Mouse (Mus musculus) embryonic facial prominence, embryonic 11.5 days (tissue): Measurements from ENCODE around the gene Plekhb2. TPM values are rescaled to one million over a fixed set of nuclear protein-coding genes. Genes with fewer than 3 reads are reported as not detected.

Experiments
- ATAC-seq: fragments of 200-750 bp; cut with Nextera tagmentation; replicated peaks from 2 replicates; pipeline ENCODE4 v1.8.0; 2017; ENCODE audit warnings: low read depth; ENCODE audit not compliant: insufficient number of reproducible peaks, low FRiP score, low TSS enrichment
- DNase-seq: peaks from one replicate; pipeline ENCODE4 v3.0.0-alpha.2; 2015; ENCODE audit warnings: low spot score
- H3K27ac ChIP-seq: fragments of 300-500 bp; sonication (generic); replicated peaks from 2 replicates; pipeline ENCODE4 v1.5.1; 2014; ENCODE audit warnings: mild to moderate bottlenecking, low read depth, low read length, control low read depth
- H3K27me3 ChIP-seq: fragments of 300-500 bp; sonication (generic); 2 replicates; pipeline ENCODE4 v1.6.1; 2014; ENCODE audit warnings: mild to moderate bottlenecking, low read length, moderate library complexity, mixed read lengths; ENCODE audit not compliant: control insufficient read depth, insufficient read depth
- H3K36me3 ChIP-seq: fragments of 300-500 bp; sonication (generic); replicated peaks from 2 replicates; pipeline ENCODE4 v1.6.1; 2014; ENCODE audit warnings: low read depth, mild to moderate bottlenecking, low read length, moderate library complexity, mixed read lengths; ENCODE audit not compliant: control insufficient read depth, insufficient read depth
- H3K4me1 ChIP-seq: fragments of 300-500 bp; sonication (generic); 2 replicates; pipeline ENCODE4 v1.6.1; 2014; ENCODE audit warnings: low read length, mixed read lengths; ENCODE audit not compliant: control insufficient read depth, insufficient read depth
- H3K4me2 ChIP-seq: fragments of 300-500 bp; sonication (generic); 2 replicates; pipeline ENCODE4 v1.6.1; 2014; ENCODE audit warnings: low read depth, mild to moderate bottlenecking, control low read depth, low read length, moderate library complexity
- H3K4me3 ChIP-seq: fragments of 300-500 bp; sonication (generic); 2 replicates; pipeline ENCODE4 v1.5.1; 2014; ENCODE audit warnings: low read depth, low read length, control low read depth
- H3K9ac ChIP-seq: fragments of 300-500 bp; sonication (generic); replicated peaks from 2 replicates; pipeline ENCODE4 v1.6.1; 2014; ENCODE audit warnings: mild to moderate bottlenecking, control low read depth, low read length
- H3K9me3 ChIP-seq: fragments of 300-500 bp; sonication (generic); replicated peaks from 2 replicates; pipeline ENCODE4 v1.6.1; 2016; ENCODE audit warnings: mild to moderate bottlenecking, low read length, inconsistent platforms, mixed read lengths; ENCODE audit not compliant: control insufficient read depth
- WGBS: fragments of 180-500 bp; shearing (Covaris S2); extraction: QIAGEN DNeasy Blood & Tissue Kit; methylation state at CpG from one replicate; pipeline ENCODE4 v1.1.7; 2014; 5-methylcytosine and 5-hydroxymethylcytosine counted together
- polyA plus RNA-seq: library from polyadenylated mRNA; unstranded; fragments of >200 nt; fragmentation: Nextera tagmentation; extraction: Ambion mirVana; gene quantifications from 2 replicates; pipeline ENCODE4 v1.2.1, GENCODE M21; 2014

Gene Plekhb2
- polyA plus RNA-seq, 1 experiment from 2014 or later, result 25.6 TPM

DNA sequence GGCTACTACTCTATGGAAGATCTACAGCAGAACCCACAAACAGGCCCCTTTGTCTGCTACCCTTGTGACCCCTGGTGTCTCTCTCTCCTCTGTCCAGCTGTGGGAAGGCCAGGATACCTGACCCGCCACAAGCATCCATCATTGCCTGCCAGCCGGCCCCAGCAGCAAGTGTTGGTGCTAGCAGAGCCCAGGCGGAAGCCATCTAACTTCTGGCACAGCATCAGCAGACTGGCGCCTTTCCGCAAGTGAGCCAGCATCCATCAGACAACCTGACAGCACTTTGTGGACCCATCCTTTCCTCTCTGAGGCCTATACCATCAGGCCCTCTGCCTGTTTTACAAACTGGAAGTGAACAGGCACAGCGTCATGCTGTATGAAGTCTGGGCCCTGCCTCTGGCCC is 38.2 kb upstream of the Plekhb2 start:
- Histone ChIP-seq H3K4me3 (no peak overlapping the region), H3K9ac (no peak overlapping the region), H3K9me3 (no peaks in the 10 kb centered on the region), H3K4me1 (no peaks in the 10 kb centered on the region), H3K36me3 (peaks cover 8% of the 10 kb centered on the region; the same call in 1 of the 2 replicates), H3K27ac (no peak overlapping the region), H3K27me3 (no peaks in the 10 kb centered on the region), H3K4me2 (no peak overlapping the region)
- DNase-seq (no peak), ATAC-seq (no peak)
- 82% methylated on average over 6 of the region's 6 CpGs for WGBS

DNA sequence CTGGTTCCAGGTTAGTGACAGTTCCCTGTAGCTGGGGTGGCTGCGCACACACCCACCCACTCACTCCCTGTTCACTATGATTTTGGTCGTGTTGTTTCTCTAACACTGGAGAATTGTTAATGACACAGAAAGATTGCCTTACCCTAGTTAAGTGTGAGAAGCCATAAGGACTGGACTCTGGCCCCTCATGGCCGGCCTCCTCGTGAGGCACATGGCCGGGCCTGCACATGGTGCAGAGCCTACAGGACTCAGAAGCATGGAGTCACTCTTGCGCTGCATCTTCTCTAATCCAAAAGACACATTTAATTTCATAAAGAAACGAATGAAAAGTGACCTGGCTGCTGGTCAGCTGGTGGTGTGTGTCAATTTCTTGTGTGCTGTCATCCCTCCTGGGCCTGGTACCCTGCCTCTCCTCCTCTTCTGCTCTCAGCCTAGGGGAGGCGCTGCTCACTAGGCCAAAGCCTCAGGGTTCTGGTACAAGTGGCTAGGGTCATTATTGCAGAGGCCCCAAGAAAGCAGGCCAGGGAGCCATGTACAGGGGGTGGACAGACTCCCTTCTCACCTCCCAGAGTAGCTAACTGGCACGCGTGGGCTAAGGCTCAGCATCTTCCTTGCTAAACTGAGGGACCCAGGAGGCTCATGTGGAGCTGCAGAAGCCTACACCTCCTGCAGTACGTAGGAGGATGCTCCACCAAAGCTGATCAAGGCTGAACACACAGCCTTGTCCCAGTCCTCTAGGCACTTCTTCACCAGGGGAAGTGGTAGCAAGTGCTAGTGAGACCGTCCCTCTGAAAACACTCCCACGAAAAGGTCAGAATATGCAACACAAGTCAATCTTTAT is 37.1 kb upstream of the Plekhb2 start:
- WGBS, result 93% methylated on average over 13 of the region's 13 CpGs
- H3K36me3 ChIP-seq, result peaks cover 10% of the 10 kb centered on the region
- no peak overlapping the region for H3K4me2 ChIP-seq
- no peak overlapping the region for H3K9ac ChIP-seq
- H3K9me3 ChIP-seq, result no peaks in the 10 kb centered on the region
- H3K4me1 ChIP-seq, result no peaks in the 10 kb centered on the region
- H3K27ac ChIP-seq, result no peak overlapping the region
- H3K27me3 ChIP-seq, result no peaks in the 10 kb centered on the region
- ATAC-seq (no peak), DNase-seq (no peak)
- no peak overlapping the region for H3K4me3 ChIP-seq

DNA sequence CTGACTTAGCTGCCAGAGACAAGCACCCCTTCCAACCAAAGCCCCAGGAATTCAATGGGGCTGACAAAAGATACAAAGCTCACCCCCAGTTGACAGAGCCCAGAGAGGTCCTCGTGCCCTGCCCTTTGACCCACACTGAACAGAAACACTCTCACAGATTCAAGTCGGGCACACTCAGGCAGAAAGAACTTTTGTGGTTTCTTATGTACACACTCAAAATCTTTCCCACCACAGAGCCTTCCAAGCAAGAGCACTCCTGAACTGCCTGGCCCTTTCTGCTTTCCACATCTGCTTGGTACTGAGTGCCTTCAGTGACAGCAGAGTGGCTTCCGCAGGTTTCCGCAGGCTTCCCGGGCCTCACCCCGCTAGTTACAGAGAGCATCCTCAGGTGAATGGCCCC is 33.9 kb upstream of the Plekhb2 start:
- Histone ChIP-seq H3K27me3 (no peaks in the 10 kb centered on the region), H3K4me2 (no peak overlapping the region), H3K27ac (no peak overlapping the region), H3K9me3 (no peaks in the 10 kb centered on the region), H3K36me3 (peaks cover 16% of the 10 kb centered on the region), H3K4me1 (no peaks in the 10 kb centered on the region), H3K9ac (no peak overlapping the region), H3K4me3 (no peak overlapping the region)
- no peak for ATAC-seq
- 81% methylated on average over 6 of the region's 6 CpGs for WGBS
- no peak for DNase-seq

DNA sequence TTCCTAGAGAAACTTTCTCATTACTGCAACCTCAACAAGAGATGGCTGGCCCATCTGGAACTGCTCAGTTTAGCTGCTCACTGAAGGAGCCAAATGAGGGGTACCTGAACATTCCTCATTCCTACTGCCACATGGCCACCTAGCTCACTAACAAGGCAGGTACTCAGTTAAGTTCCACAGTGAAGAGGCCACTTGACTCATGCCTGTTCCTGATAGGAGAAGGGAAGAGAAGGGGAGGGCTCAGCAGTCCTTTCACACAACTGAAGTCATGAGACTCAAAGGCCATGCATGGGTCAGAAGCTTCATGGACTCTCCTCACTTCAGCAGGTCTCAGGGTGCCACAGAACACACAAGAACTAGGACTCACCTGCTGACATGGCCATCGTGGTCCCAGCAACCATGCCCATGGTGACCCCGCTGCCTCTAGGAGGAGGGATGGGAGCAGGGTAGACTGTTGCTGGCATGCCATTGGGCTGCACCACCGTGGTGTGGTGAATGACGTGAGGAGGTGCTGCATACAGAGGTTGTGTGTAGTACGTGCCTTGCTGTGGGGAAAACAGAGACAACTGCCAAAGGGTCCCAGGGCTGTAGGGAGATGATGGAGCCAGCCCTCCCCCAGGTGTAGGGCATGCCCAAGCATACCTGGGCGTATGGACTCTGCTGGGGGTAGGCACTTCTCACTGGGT is 30.4 kb upstream of the Plekhb2 start:
- H3K4me3 ChIP-seq, result no peak overlapping the region
- H3K36me3 ChIP-seq, result peaks cover 14% of the 10 kb centered on the region
- no peaks in the 10 kb centered on the region for H3K9me3 ChIP-seq
- H3K27me3 ChIP-seq, result no peaks in the 10 kb centered on the region
- H3K9ac ChIP-seq, result no peak overlapping the region
- no peak overlapping the region for H3K27ac ChIP-seq
- no peak overlapping the region for H3K4me2 ChIP-seq
- no peaks in the 10 kb centered on the region for H3K4me1 ChIP-seq
- no peak for ATAC-seq
- WGBS, result 97% methylated on average over 6 of the region's 6 CpGs
- no peak for DNase-seq

DNA sequence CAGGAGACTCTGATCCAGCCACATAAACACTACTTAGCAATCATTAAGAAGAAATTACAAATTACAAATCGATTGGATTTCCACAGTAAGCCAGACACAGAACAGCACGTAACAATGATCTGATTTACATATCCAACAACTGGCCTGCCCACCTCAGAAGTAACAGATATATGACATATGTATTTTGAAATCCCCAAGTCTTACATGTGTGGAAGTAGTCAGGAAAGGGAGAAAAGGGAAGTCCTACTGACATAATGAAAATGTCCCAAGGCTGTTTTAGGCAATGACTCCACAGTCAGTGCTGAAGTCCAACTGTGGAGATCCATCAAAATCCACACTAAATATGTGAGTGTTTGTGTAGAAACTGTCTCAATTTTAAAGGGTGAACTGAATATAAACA is 28.4 kb upstream of the Plekhb2 start:
- Histone ChIP-seq H3K27ac (no peak overlapping the region), H3K4me3 (no peak overlapping the region), H3K36me3 (peaks cover 8% of the 10 kb centered on the region), H3K9ac (no peak overlapping the region), H3K4me1 (no peaks in the 10 kb centered on the region), H3K9me3 (no peaks in the 10 kb centered on the region), H3K4me2 (no peak overlapping the region), H3K27me3 (no peaks in the 10 kb centered on the region)
- WGBS, result 93% methylated on average over 2 of the region's 2 CpGs
- DNase-seq (no peak), ATAC-seq (no peak)

DNA sequence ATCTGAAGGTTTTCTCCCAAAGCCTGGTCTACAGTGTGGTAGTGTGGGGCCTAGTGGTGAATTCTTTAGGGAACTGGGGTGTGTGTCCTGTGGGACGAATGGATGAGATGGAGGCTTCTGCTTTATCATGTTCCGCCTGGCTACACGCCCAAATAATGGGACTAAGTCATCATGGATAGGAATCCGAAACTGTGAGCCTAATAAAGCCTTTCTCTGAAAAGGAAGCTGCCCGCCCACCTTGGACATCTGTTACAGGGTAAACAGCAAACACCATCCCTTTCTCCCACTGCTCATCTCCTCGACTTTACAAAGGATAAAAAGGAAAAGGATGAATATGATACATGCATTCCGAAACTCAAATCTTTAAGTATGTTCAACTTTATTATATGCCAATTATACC is 27.8 kb upstream of the Plekhb2 start:
- H3K4me1 ChIP-seq, result no peaks in the 10 kb centered on the region
- no peaks in the 10 kb centered on the region for H3K27me3 ChIP-seq
- H3K9me3 ChIP-seq, result no peaks in the 10 kb centered on the region
- WGBS, result 96% methylated on average over 7 of the region's 7 CpGs
- no peak overlapping the region for H3K27ac ChIP-seq
- H3K4me2 ChIP-seq, result no peak overlapping the region
- H3K9ac ChIP-seq, result no peak overlapping the region
- peaks cover 8% of the 10 kb centered on the region for H3K36me3 ChIP-seq
- ATAC-seq, result no peak
- no peak for DNase-seq
- no peak overlapping the region for H3K4me3 ChIP-seq

DNA sequence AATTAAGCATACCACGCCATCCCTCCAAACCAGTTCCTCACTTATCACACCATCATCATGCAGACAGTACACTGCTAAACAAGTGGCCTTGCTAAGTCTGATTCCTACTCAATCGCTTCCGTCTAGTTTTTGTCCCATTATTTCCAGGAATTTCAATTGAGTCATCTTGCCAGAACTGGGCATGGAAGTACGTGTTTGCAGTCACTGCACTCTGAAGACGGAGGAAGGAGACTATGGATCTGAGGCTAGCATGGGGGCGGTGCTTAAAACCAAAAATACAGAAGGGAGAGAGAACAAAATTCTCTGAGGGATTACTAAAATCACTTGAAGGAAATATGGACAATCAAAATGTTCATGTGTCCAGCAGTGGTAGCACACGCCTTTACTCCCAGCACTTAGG is 27.0 kb upstream of the Plekhb2 start:
- Histone ChIP-seq H3K9ac (no peak overlapping the region), H3K9me3 (no peaks in the 10 kb centered on the region), H3K4me3 (no peak overlapping the region), H3K4me2 (no peak overlapping the region), H3K36me3 (peaks cover 5% of the 10 kb centered on the region), H3K27me3 (no peaks in the 10 kb centered on the region), H3K27ac (no peak overlapping the region), H3K4me1 (no peaks in the 10 kb centered on the region)
- 92% methylated on average over 7 of the region's 7 CpGs for WGBS
- DNase-seq (no peak), ATAC-seq (no peak)

DNA sequence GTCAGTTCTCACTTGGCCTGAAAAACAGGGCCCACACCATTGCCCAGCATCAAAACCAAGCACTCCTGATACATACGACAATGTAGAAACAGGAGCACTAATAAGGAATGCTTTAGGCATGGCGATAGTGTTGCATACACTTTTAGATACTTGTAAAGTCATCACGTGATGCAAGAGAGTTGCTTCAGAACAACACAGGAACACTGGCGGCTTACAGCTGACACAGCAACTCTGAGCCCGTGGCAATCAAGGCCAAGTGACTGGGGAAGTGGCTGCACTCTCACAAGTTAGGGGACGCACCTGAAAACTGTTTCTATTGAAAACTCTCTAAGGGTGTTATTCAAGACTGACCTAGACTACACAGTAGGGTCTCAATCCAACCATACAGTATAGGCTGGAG is 26.4 kb upstream of the Plekhb2 start:
- no peaks in the 10 kb centered on the region for H3K9me3 ChIP-seq
- H3K4me2 ChIP-seq, result no peak overlapping the region
- H3K4me1 ChIP-seq, result no peaks in the 10 kb centered on the region
- no peak overlapping the region for H3K4me3 ChIP-seq
- H3K27ac ChIP-seq, result no peak overlapping the region
- DNase-seq (no peak), ATAC-seq (no peak)
- WGBS, result 96% methylated on average over 6 of the region's 6 CpGs
- no peak overlapping the region for H3K9ac ChIP-seq
- no peaks in the 10 kb centered on the region for H3K27me3 ChIP-seq
- H3K36me3 ChIP-seq, result peaks cover 5% of the 10 kb centered on the region
